Mouse (Mus musculus): ENCODE measurements at regions not wholly inside any gene's neighbourhood (a gene's known extent, or its start where the extent isn't known, plus 50 kb on each side); places are given as distances from the start of the nearest gene placed in this dataset.
"Not testable (repeated sequence)": the region's sequence is repeated elsewhere in the genome, so short reads cannot be mapped to it uniquely, and the experiment has no call there.

GRCm38 (mm10) chr1:161632098-161632497 lies 137.6 kb downstream of the Tnfsf18 start:
- intact Hi-C loops (cut with DNase I): no loop called here

GRCm38 (mm10) chr1:161621291-161621690 lies 126.8 kb downstream of the Tnfsf18 start:
- intact Hi-C loops (cut with DNase I): no loop called here

DNA sequence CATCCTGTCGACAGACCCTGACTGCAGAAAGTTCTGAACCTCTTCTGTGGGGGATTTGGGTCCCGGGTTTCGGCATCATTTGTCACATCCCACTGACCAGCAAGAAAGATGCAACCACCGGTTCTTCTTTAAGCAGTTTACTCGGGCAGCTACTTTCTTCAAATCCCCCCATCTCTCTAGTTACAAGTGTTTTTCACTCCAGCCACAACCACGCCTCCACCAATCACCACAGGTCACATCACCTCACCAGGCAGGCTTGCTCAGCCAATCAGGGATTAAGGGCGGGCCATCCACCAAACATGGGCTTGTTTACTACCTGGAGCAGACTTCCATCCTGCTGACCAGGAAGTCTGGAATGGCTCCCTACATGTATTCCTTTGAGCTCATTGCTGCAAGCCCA lies 119.6 kb downstream of the Tnfsf18 start:
- intact Hi-C loops (cut with DNase I): not testable (repeated sequence)

- intact Hi-C loops (cut with DNase I): not testable (repeated sequence)
Measured at GRCm38 (mm10) chr1:161613658-161614057, 119.2 kb downstream of the Tnfsf18 start.

- intact Hi-C loops (cut with DNase I): no loop called here
Measured at GRCm38 (mm10) chr1:161607446-161607845, 113.0 kb downstream of the Tnfsf18 start.

DNA sequence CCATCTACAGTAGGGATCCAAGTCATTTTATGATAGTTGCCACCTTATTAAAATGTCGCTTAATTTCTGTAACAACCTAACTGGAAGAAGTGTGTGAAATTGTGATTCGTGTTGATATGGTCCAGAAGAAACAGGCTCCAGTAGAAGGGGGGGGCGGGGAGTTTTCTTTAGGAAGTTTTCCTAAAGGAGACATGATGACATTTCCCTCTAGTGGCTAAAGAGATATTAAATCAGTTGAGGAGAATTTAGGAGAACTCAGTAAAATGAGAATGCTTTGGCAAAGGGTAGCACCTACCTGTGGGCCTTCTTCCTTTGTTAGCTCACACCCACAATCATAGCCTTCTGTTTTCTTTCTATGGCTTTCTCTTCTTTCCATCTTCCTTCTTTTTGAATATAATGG lies 107.7 kb downstream of the Tnfsf18 start:
- intact Hi-C loops (cut with DNase I): loop anchor here (2.0 kb wide), 1 partner anchor 201 kb away; no protein-coding TSS in a partner anchor

GRCm38 (mm10) chr1:161601167-161601566 lies 106.7 kb downstream of the Tnfsf18 start:
- intact Hi-C loops (cut with DNase I): no loop called here

- intact Hi-C loops (cut with DNase I): no loop called here
Measured at GRCm38 (mm10) chr1:161598167-161598566, 103.7 kb downstream of the Tnfsf18 start.

GRCm38 (mm10) chr1:161576530-161576929 lies 82.1 kb downstream of the Tnfsf18 start:
- intact Hi-C loops (cut with DNase I): no loop called here

GRCm38 (mm10) chr1:161575939-161576338 lies 81.5 kb downstream of the Tnfsf18 start:
- intact Hi-C loops (cut with DNase I): no loop called here

DNA sequence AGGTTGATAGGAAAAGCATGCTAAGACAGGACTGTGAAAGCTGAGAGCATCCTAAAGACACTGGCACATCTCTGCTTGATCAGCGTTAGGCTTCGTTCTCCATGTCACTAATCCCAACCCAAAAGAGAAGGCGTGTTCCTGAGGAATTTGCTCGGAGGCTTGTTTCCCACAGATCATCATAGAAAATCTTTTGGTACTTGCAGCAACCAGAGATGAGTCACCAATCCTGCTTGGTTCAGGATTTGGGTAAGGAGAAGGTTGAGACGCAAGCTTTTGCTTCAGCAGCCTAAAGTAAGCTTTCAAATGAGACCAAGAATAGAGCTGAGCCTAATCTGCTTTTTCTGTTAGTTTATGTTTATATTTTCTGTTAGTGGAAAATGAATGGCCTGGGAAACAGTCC lies 80.7 kb downstream of the Tnfsf18 start:
- intact Hi-C loops (cut with DNase I): no loop called here

DNA sequence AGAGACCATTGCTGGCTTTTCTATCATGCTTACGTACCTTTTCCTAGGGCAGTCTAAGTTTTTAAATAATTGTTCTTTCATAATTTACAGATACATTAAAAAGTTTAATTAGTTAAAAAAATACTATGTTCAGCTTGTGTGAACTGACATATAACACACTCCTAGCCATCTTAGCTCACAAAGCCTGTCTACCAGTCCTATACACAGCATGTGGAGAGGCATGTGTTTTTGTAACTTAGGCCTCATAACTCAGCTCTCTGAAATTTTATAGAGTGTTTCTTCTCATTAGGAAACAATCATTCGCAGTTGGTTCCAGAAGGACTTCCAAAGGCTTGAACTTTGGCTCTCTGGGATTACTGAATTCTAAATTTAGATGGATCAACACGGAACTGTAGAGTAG lies 76.3 kb downstream of the Tnfsf18 start:
- intact Hi-C loops (cut with DNase I): no loop called here

- intact Hi-C loops (cut with DNase I): no loop called here
Measured at GRCm38 (mm10) chr1:161567826-161568225, 73.4 kb downstream of the Tnfsf18 start.

DNA sequence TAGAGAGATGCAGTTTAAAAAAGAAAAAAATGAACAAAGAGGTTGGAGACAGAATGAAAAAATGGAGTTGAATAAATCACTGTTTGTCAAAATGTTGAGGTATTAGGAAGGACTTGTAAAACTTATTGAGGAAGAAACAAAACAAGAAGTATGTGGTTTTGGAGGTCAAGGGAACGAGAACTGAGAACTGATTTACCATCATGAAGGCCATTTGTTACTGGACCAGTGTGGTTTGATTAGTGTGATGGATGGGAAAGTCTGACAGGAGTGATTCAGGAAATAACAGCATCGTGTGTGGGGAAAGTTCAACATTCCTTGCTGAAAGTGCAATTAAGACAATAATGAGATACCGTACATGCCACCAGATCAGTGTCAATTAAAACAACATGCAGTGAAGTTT lies 65.9 kb downstream of the Tnfsf18 start:
- intact Hi-C loops (cut with DNase I): no loop called here

All from adrenal gland (tissue).